Mouse (Mus musculus): ENCODE results near the gene Tmem132d.
A peak's percentile ranks its signal among the peaks of the same experiment; 100 is the strongest.

The Tmem132d gene

DNA sequence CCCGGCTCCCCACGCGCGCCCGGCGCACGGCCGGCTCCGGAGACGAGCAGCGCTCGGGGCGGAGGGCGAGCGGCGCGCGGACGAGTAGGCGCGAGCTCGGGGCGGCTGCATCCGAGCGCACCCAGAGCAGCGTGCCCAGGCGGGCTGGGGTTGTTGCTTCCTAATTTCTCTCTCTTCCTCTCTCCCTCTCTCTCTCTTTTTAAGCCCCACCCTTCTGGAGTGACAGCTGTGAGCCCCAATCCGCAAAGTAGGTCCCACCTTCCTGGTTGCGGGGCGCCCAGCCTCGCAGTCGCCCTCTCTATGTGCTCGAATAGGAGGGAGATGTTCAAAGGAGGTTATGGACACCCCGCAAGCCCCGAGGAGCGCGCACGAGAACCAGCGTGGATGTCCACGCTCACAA is at the start of gene Tmem132d:
Gene Tmem132d (minus strand): TSS at position 162 of the 400 bp plus-strand sequence.
- DNase-seq (ENCODE audit: low read depth, low spot score) = no peak

DNA sequence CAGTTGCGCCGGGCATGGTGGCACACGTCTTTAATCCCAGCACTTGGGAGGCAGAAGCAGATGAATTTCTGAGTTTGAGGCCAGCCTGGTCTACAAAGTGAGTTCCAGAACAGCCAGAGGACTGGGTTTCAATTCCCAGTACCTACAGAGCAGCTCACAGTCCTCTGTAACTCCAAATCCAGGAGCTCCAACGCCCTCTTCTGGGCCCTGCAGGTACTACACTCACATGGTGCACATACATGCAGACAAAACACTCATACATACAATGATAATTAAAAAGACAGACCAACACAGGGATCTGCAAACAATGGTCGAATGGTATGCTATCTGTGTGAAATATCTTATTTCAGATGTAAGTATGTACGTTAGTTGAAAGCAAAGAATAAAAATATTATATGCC is 47.9 kb upstream of the Tmem132d start:
- no peak for DNase-seq (ENCODE audit: low read depth, low spot score)

GRCm38 (mm10) chr5:128475372-128475771 is 42.5 kb upstream of the Tmem132d start:
- DNase-seq (ENCODE audit: low read depth, low spot score) = no peak

GRCm38 (mm10) chr5:128469812-128470211 is 36.9 kb upstream of the Tmem132d start:
- DNase-seq (ENCODE audit: low read depth, low spot score) = no peak

DNA sequence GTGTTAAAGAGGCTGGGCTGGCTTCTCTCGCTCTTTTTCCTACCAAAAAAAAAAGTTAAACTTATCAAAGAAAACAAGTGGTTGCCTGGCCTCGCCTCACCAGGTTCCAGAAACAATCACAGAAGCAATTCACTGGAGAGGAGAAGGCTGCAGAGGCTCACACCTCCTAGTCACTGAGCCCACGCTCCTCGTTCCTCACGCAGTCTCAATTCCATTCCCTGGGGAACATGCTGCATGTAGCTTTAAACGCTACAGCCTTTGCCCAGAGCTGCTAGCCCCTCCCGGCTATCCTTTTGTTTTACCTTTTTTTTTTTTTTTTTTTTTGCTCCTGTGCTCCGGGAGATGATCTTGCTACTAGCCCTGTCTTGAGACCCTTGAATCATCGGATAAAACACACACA is 31.6 kb upstream of the Tmem132d start:
- DNase-seq (ENCODE audit: low read depth, low spot score) = no peak

DNA sequence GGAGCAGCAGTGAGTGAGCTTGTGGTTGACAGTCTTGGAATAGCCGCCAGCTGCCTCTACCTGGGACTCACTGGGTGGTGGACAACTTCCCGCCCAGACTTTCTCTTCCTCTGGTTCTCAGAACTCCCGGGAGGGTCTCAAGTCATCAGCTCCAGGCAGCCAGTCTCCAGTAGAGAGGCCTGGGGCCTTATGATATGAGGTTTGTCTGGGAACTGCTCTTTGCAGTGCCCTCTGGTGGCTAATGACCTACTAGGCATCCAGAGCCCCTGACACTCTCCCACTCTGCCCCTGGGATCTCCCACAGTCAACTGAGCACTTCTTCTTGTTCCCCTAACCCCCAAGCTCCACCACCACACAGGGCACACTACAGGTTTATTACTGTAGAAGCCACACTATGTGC is 27.7 kb upstream of the Tmem132d start:
- no peak for DNase-seq (ENCODE audit: low read depth, low spot score)

- DNase-seq (ENCODE audit: low read depth, low spot score) = no peak
These were observed 22.9 kb upstream of the Tmem132d start for GRCm38 (mm10) chr5:128455732-128456131.

GRCm38 (mm10) chr5:128452196-128452595 is 19.3 kb upstream of the Tmem132d start:
- DNase-seq (ENCODE audit: low read depth, low spot score) = no peak

- peak; percentile 12 for DNase-seq (ENCODE audit: low read depth, low spot score)
These were observed 17.9 kb upstream of the Tmem132d start for GRCm38 (mm10) chr5:128450808-128451207.

- DNase-seq (ENCODE audit: low read depth, low spot score) = peak; percentile 3
These were observed 12.0 kb upstream of the Tmem132d start for GRCm38 (mm10) chr5:128444876-128445275.

GRCm38 (mm10) chr5:128443848-128444247 is 11.0 kb upstream of the Tmem132d start:
- peak; percentile 16 for DNase-seq (ENCODE audit: low read depth, low spot score)

GRCm38 (mm10) chr5:128441121-128441520 is 8.2 kb upstream of the Tmem132d start:
- no peak for DNase-seq (ENCODE audit: low read depth, low spot score)

DNA sequence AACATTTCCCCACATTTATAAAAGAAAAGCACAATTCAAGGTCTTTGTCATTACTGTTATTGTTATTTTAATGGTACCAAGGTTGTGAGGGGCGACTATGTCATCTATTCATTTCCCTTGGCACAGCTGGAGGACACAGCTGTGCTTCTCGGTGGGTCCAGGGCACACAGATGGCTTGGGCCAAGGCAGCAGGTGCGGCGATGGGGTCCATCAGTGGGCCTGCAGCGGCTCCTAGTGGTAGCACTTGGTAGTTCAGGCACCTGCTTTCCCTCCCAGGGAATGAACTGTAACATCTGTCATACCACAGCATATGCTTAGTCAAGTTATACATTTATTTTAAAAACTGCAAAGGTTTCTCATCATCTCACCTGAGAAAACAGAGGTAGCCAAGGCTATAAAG is 7.0 kb upstream of the Tmem132d start:
- DNase-seq (ENCODE audit: low read depth, low spot score) = peak; percentile 30

DNA sequence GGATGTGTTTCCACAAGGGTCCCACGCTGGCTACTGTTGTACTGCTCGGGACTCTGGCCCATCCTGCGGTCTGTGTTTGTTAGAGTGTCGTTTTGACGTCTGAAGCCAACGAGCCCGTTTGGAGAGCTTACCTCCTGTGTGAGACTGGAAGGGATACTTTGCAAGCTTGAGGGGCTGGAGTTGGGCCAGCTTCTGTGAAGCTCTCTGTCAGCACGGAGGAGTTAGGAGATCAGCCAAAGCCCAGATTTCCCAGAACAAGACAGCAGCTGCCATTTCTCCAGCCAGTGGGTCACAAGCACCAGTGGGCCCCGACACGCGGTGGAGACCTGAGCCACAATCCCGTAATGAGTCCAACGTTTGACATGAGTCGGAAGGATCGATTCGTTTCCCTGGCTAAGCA is 5.2 kb upstream of the Tmem132d start:
- DNase-seq (ENCODE audit: low read depth, low spot score) = no peak

DNA sequence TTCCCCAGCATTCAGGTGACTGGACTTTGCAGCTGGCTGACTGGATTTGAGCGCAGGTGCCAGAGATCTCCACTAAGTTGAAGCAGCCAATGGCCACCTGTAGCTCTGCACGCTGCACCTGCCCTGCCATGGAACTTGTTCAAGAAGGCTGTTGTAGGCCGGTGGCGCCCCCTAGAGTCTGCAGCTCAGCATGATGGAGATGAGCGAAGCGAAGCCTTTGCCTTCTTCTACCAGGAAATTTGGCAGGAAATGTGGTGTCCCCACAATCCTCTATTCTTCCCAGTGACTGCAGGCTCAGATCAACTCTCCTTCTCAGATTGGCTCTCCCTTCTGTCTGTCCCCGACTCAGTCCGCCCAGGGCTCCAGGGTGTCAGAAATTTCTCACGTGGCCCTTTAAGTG is 4.0 kb upstream of the Tmem132d start:
- DNase-seq (ENCODE audit: low read depth, low spot score) = no peak

- no peak for DNase-seq (ENCODE audit: low read depth, low spot score)
These were observed 2.8 kb upstream of the Tmem132d start for GRCm38 (mm10) chr5:128435683-128436082.

- DNase-seq (ENCODE audit: low read depth, low spot score) = no peak
These were observed 909 bp upstream of the Tmem132d start for GRCm38 (mm10) chr5:128433786-128434185.

- no peak for DNase-seq (ENCODE audit: low read depth, low spot score)
These were observed 455 bp downstream of the Tmem132d start for GRCm38 (mm10) chr5:128432422-128432821.

DNA sequence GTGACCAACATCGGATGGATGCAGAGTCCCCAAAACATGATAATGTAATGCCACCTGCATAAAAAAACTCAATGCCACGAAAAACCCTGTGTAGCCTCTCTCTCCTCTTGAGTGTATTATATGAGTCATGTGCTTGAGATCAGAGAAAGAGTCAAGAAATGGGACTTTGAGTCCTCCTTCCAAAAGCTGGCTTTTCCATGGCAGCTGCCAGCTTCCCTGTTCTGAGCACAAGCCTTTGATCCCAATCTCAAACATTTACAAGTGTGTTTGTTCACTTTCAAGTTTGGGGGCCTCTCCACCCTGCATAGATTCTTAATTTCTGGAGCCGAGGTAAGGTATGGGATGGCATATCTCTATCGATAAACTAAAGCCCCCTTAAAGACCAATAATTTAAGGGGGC is 8.2 kb downstream of the Tmem132d start:
- DNase-seq (ENCODE audit: low read depth, low spot score) = no peak

DNA sequence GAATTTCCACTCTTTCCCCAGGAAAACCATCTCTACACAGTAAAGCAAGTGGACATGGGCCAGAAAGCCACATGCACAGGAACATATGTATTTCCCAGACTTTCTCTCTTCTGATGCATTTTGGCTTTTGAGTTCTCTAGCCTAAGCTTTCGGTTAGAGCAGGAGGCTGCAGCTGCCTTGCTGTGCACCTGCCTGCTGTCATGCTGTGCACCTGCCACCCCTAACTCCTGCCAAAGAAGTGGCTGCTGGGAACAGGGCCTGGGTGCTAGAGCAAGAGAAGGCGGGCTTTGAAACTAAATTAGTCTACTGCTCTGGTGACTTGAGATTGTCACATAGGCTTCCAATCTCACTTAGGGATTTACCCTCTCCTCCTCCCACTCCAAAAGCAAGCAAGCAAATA is 8.7 kb downstream of the Tmem132d start:
- DNase-seq (ENCODE audit: low read depth, low spot score) = no peak

GRCm38 (mm10) chr5:128422090-128422489 is 10.8 kb downstream of the Tmem132d start:
- no peak for DNase-seq (ENCODE audit: low read depth, low spot score)

- DNase-seq (ENCODE audit: low read depth, low spot score) = no peak
These were observed 14.6 kb downstream of the Tmem132d start for GRCm38 (mm10) chr5:128418149-128418710.

DNA sequence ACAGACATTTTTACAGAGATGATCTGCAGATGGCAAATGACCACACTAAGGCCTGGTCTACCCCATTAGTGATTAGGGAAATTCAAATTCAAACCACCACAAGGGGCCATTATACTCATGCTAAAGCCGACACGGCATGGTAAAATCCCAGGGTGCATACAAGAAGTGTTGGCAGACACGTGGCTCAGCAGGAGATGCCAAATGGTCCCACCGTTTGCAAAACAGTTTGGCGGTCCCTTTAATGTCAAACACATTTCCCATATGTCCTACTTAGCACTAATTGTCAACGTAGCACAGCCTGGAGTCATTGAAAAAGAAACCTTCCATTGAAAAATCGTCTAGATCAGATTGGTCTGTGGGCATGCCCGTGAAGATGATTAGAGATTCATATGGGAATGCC is 18.8 kb downstream of the Tmem132d start:
- no peak for DNase-seq (ENCODE audit: low read depth, low spot score)

GRCm38 (mm10) chr5:128412306-128412705 is 20.6 kb downstream of the Tmem132d start:
- DNase-seq (ENCODE audit: low read depth, low spot score) = no peak

All from CD4-positive, CD25-positive, alpha-beta regulatory T cell, adult 2 months (primary cell).